ENCODE assay signal across 9 mouse cellular contexts in genomic region chr1:89015385-89015784, GRCm38 (mm10). TPM values are rescaled to one million over a fixed set of nuclear protein-coding genes. Genes with fewer than 3 reads are reported as not detected.
DNase-seq lines count a peak whose midpoint lies in the region; ATAC-seq and TF ChIP-seq lines count a peak whose summit lies in the region.
"Had no signal": no experiment of that assay in that cellular context is flagged by ENCODE, and none has a peak within 500 bp of the region (broad histone marks: within the 10 kb centered on the region; RNA-seq: fewer than 3 reads in every experiment).

No protein-coding gene starts in this region.

- TF ChIP-seq POLR2A in heart, adult 2 months (IDR thresholded peaks at IDR 0.05; ENCODE audit: insufficient read depth, low read depth, low read length) = no peak

- 37% methylated on average over 12 of the region's 12 CpGs for WGBS in heart, adult 2 months
- 35% methylated on average over 12 of the region's 12 CpGs for WGBS in heart, embryonic 12.5 days

- no peaks in the 10 kb centered on the region for H3K27me3 ChIP-seq in heart, adult 2 months (ENCODE audit: control insufficient read depth, insufficient read depth, low read length)
- H3K27me3 ChIP-seq in heart, embryonic 12.5 days (replicated peaks) = no peaks in the 10 kb centered on the region

- H3K79me2 ChIP-seq in heart, adult 2 months (replicated peaks; ENCODE audit: control insufficient read depth, insufficient read depth, low read length) = no peaks in the 10 kb centered on the region

- TF ChIP-seq EP300 in heart, adult 2 months (IDR thresholded peaks at IDR 0.05; ENCODE audit: insufficient read depth, low read depth, low read length) = no peak

- H3K9me3 ChIP-seq in heart, embryonic 12.5 days (replicated peaks) = no peaks in the 10 kb centered on the region

- H3K4me1 ChIP-seq in heart, adult 2 months (ENCODE audit: control insufficient read depth, insufficient read depth, low read length) = no peaks in the 10 kb centered on the region; the same call in 1 of the 2 replicates
- H3K4me1 ChIP-seq in heart, embryonic 12.5 days (replicated peaks) = peaks cover 4% of the 10 kb centered on the region; the same call in 1 of the 2 replicates
- H3K4me1 ChIP-seq in brown adipose tissue, adult 24 weeks (ENCODE audit: control insufficient read depth, insufficient read depth, insufficient read length, low read length) = no peaks in the 10 kb centered on the region; the same call in 1 of the 2 replicates

- H3K4me2 ChIP-seq in heart, embryonic 12.5 days = no peak overlapping the region

- no peak for ATAC-seq in heart, embryonic 12.5 days (ENCODE audit: insufficient number of reproducible peaks, low FRiP score)
- ATAC-seq in erythroblast, adult 5-6 weeks (replicated peaks; ENCODE audit: low FRiP score, poor library complexity, severe bottlenecking) = no peak
- no peak for ATAC-seq in inflammation-experienced regulatory T-cells, adult 6 months

- peak; percentile 28 to 31 for DNase-seq in heart, adult 2 months
- DNase-seq in kidney, postnatal 14 days = peak; percentile 81
- DNase-seq in mesoderm, embryonic 11.5 days (ENCODE audit: low read depth, low spot score) = peak; percentile 23
- DNase-seq in MN1 (ENCODE audit: low spot score) = no peak
- DNase-seq: embryo, embryonic 11 days had no signal

- H3K9ac ChIP-seq in heart, adult 2 months (ENCODE audit: low read depth, low read length) = no peak overlapping the region; the same call in 1 of the 2 replicates
- no peak overlapping the region for H3K9ac ChIP-seq in heart, embryonic 12.5 days

- intact Hi-C loops in heart, adult 2 months (cut with DNase I) = no loop called here

- H3K4me3 ChIP-seq in heart, adult 2 months = peak overlapping the region; percentile 22; the same call in 1 of the 2 replicates
- H3K4me3 ChIP-seq in heart, embryonic 12.5 days = no peak overlapping the region
- H3K4me3 ChIP-seq in brown adipose tissue, adult 24 weeks (ENCODE audit: insufficient read depth, low read depth, low read length) = peak overlapping the region; percentile 45

- H3K36me3 ChIP-seq in heart, adult 2 months (ENCODE audit: control insufficient read depth, insufficient read depth, low read length) = no peaks in the 10 kb centered on the region
- no peaks in the 10 kb centered on the region for H3K36me3 ChIP-seq in heart, embryonic 12.5 days

- H3K27ac ChIP-seq in heart, adult 2 months = peak overlapping the region; percentile 12
- H3K27ac ChIP-seq in heart, embryonic 12.5 days (ENCODE audit: poor library complexity, severe bottlenecking) = no peak overlapping the region
- no peak overlapping the region for H3K27ac ChIP-seq in brown adipose tissue, adult 24 weeks (replicated peaks; ENCODE audit: low read depth, low read length)

- no peak for TF ChIP-seq CTCF in heart, adult 2 months (IDR thresholded peaks at IDR 0.05)

RNA-seq across cellular contexts. Expression of gene Sh3bp4, which starts 54.8 kb away (rescaled TPM):
- total RNA-seq in heart, adult 2 months (2021) = 10 to 100 TPM in 1 of 2 experiments, 1 to 10 TPM in 1; 10.0 to 11.1 TPM
- 8.6 and 10.2 TPM in 2 replicates for polyA plus RNA-seq in heart, adult 2 months (2012; rRNA removed)
- polyA plus RNA-seq in heart, embryonic 12.5 days (2016; fragmentation: Nextera tagmentation; extraction: Ambion mirVana) = 25.8 and 28.1 TPM in 2 replicates
- polyA plus RNA-seq in brown adipose tissue, adult 24 weeks (2012; ENCODE audit: insufficient read depth, insufficient read length, missing spikeins) = 3.6 and 4.7 TPM in 2 replicates
- total RNA-seq in erythroblast, adult 5-6 weeks (2015; ENCODE audit: low replicate concordance) = 0.21 TPM in 1 of 2 replicates, not detected in the other
- 0.51 TPM in 1 of 2 replicates, not detected in the other for total RNA-seq in erythroblast, adult 5-6 weeks (2017; ENCODE audit: low replicate concordance)
- polyA plus RNA-seq in inflammation-experienced regulatory T-cells, adult 6 months (2017; shearing (Covaris generic)) = under 1 TPM in 2 of 3 experiments, not detected in 1; 0.11 to 0.17 TPM
